ENCODE assay signal across 27 mouse cellular contexts in genomic region chr8:7286581-7286980, GRCm38 (mm10).
"Had no signal": no experiment of that assay in that cellular context is flagged by ENCODE, and none has a peak within 500 bp of the region (broad histone marks: within the 10 kb centered on the region; RNA-seq: fewer than 3 reads in every experiment).

No protein-coding gene starts in this region.

- H3K36me3 ChIP-seq: heart, embryonic 13.5 days; heart, embryonic 15.5 days; hindbrain, embryonic 12.5 days; intestine, embryonic 15.5 days; limb, embryonic 10.5 days; limb, embryonic 12.5 days; liver, embryonic 12.5 days had no signal

- H3K27ac ChIP-seq: heart, adult 2 months; heart, embryonic 13.5 days; heart, embryonic 15.5 days; hindbrain, embryonic 12.5 days; hindbrain, embryonic 14.5 days; intestine, embryonic 15.5 days; layer of hippocampus, adult 2 months; left cerebral cortex, adult 2 months; limb, embryonic 10.5 days; limb, embryonic 12.5 days; liver, embryonic 12.5 days; liver, embryonic 14.5 days had no signal

- ATAC-seq: hindbrain, embryonic 16.5 days; inflammation-experienced regulatory T-cells, adult 6 months; intestine, embryonic 15.5 days; intestine, postnatal 0 days; liver, embryonic 12.5 days had no signal

- H3K27me3 ChIP-seq: heart, embryonic 13.5 days; heart, embryonic 15.5 days; hindbrain, embryonic 12.5 days; intestine, embryonic 15.5 days; liver, embryonic 12.5 days had no signal

- DNase-seq: gastrocnemius, postnatal 14 days; gastrocnemius, postnatal 36 days; heart, adult 11 months; heart, adult 2 months; heart, postnatal 14 days; heart, postnatal 36 days; kidney, adult 18-20 months; kidney, adult 8-10 months; kidney, postnatal 10 days; kidney, postnatal 25 days; kidney, postnatal 4 days; liver had no signal

- H3K9me3 ChIP-seq: heart, embryonic 13.5 days; heart, embryonic 15.5 days; hindbrain, embryonic 12.5 days; intestine, embryonic 15.5 days; limb, embryonic 10.5 days; limb, embryonic 12.5 days; liver, embryonic 12.5 days had no signal

- H3K4me3 ChIP-seq: heart, adult 2 months; heart, embryonic 13.5 days; heart, embryonic 15.5 days; hindbrain, embryonic 12.5 days; intestine, embryonic 15.5 days; layer of hippocampus, adult 2 months; left cerebral cortex, adult 2 months; limb, embryonic 10.5 days; limb, embryonic 12.5 days; liver, embryonic 12.5 days had no signal

- H3K4me1 ChIP-seq: heart, embryonic 13.5 days; heart, embryonic 15.5 days; hindbrain, embryonic 12.5 days; intestine, embryonic 15.5 days; liver, embryonic 12.5 days had no signal

- H3K9ac ChIP-seq: heart, embryonic 13.5 days; heart, embryonic 15.5 days; hindbrain, embryonic 12.5 days; hindbrain, embryonic 14.5 days; intestine, embryonic 15.5 days; limb, embryonic 12.5 days; liver, embryonic 12.5 days; liver, embryonic 14.5 days had no signal

- H3K4me2 ChIP-seq: heart, embryonic 11.5 days; heart, embryonic 13.5 days; heart, embryonic 15.5 days; hindbrain, embryonic 12.5 days; hindbrain, embryonic 14.5 days; intestine, embryonic 15.5 days; limb, embryonic 12.5 days; liver, embryonic 12.5 days had no signal
